In genomic region chr4:83284768-83285350, GRCm38 (mm10) we compare ENCODE assay signal across 7 mouse cellular contexts. TPM values are rescaled to one million over a fixed set of nuclear protein-coding genes. Genes with fewer than 3 reads are reported as not detected.
DNase-seq lines count a peak whose midpoint lies in the region; ATAC-seq and TF ChIP-seq lines count a peak whose summit lies in the region.

No protein-coding gene starts in this region.

- 2% methylated on average over 12 of the region's 12 CpGs for WGBS in forebrain, embryonic 13.5 days
- under 1% methylated on average over 12 of the region's 12 CpGs for WGBS in intestine, embryonic 14.5 days
- 1% methylated on average over 12 of the region's 12 CpGs for WGBS in limb, embryonic 14.5 days
- 2% methylated on average over 12 of the region's 12 CpGs for WGBS in neural tube, embryonic 14.5 days

- H3K36me3 ChIP-seq in forebrain, embryonic 13.5 days (ENCODE audit: poor library complexity, severe bottlenecking): no peaks in the 10 kb centered on the region
- H3K36me3 ChIP-seq in intestine, embryonic 14.5 days (ENCODE audit: control insufficient read depth, insufficient read depth, low read length): no peaks in the 10 kb centered on the region
- no peaks in the 10 kb centered on the region for H3K36me3 ChIP-seq in limb, embryonic 14.5 days (ENCODE audit: control insufficient read depth, insufficient read depth, low read length)
- H3K36me3 ChIP-seq in neural tube, embryonic 14.5 days (ENCODE audit: control insufficient read depth, insufficient read depth, low read length): no peaks in the 10 kb centered on the region

- H3K27ac ChIP-seq in forebrain, embryonic 13.5 days: peak overlapping the region; percentile 59; the same call in 1 of the 2 replicates
- H3K27ac ChIP-seq in intestine, embryonic 14.5 days (ENCODE audit: low read depth): peak overlapping the region; percentile 38; the same call in 1 of the 2 replicates
- H3K27ac ChIP-seq in limb, embryonic 14.5 days (replicated peaks; ENCODE audit: low read depth, low read length): no peak overlapping the region
- peak overlapping the region; percentile 71 for H3K27ac ChIP-seq in neural tube, embryonic 14.5 days (ENCODE audit: low read depth, low read length)

- peak; percentile 86 for ATAC-seq in cerebellum, adult (ENCODE audit: insufficient number of reproducible peaks, low FRiP score, low TSS enrichment)
- ATAC-seq in forebrain, embryonic 13.5 days: peak; percentile 74
- ATAC-seq in intestine, embryonic 14.5 days (replicated peaks; ENCODE audit: low FRiP score, low TSS enrichment, low read depth): no peak
- ATAC-seq in limb, embryonic 14.5 days (ENCODE audit: low FRiP score, low read depth): no peak
- ATAC-seq in neural tube, embryonic 14.5 days (ENCODE audit: low read depth): peak; percentile 85

- no peaks in the 10 kb centered on the region for H3K27me3 ChIP-seq in forebrain, embryonic 13.5 days
- H3K27me3 ChIP-seq in intestine, embryonic 14.5 days (replicated peaks; ENCODE audit: control insufficient read depth, insufficient read depth, low read length): 0 out of 2 replicates have a peak, but pooled peaks cover 3% of the 10 kb centered on the region
- no peaks in the 10 kb centered on the region; the same call in 1 of the 2 replicates for H3K27me3 ChIP-seq in limb, embryonic 14.5 days (ENCODE audit: control insufficient read depth, insufficient read depth, low read length)
- H3K27me3 ChIP-seq in neural tube, embryonic 14.5 days (ENCODE audit: control insufficient read depth, insufficient read depth, low read length): no peaks in the 10 kb centered on the region

- H3K9ac ChIP-seq in forebrain, embryonic 13.5 days: peak overlapping the region; percentile 76
- peak overlapping the region; percentile 29 for H3K9ac ChIP-seq in intestine, embryonic 14.5 days (ENCODE audit: low read length)
- peak overlapping the region; percentile 28; the same call in 1 of the 2 replicates for H3K9ac ChIP-seq in limb, embryonic 14.5 days (ENCODE audit: low read depth, low read length, severe bottlenecking)
- H3K9ac ChIP-seq in neural tube, embryonic 14.5 days (replicated peaks; ENCODE audit: low read depth, low read length): peak overlapping the region; percentile 51

- peak overlapping the region; percentile 83 for H3K4me2 ChIP-seq in forebrain, embryonic 13.5 days
- peak overlapping the region; percentile 75 for H3K4me2 ChIP-seq in intestine, embryonic 14.5 days (ENCODE audit: low read length)
- H3K4me2 ChIP-seq in limb, embryonic 14.5 days (replicated peaks; ENCODE audit: low read depth, low read length, severe bottlenecking): peak overlapping the region; percentile 55
- peak overlapping the region; percentile 78 for H3K4me2 ChIP-seq in neural tube, embryonic 14.5 days (ENCODE audit: low read depth, low read length)

- peaks cover 20% of the 10 kb centered on the region for H3K4me1 ChIP-seq in forebrain, embryonic 13.5 days
- peaks cover 8% of the 10 kb centered on the region; the same call in 1 of the 2 replicates for H3K4me1 ChIP-seq in intestine, embryonic 14.5 days (replicated peaks; ENCODE audit: control insufficient read depth, insufficient read depth, low read length)
- peaks cover 12% of the 10 kb centered on the region; the same call in 1 of the 2 replicates for H3K4me1 ChIP-seq in limb, embryonic 14.5 days (ENCODE audit: control insufficient read depth, insufficient read depth, low read length)
- peaks cover 14% of the 10 kb centered on the region; the same call in 1 of the 2 replicates for H3K4me1 ChIP-seq in neural tube, embryonic 14.5 days (ENCODE audit: control insufficient read depth, insufficient read depth, low read length)

- TF ChIP-seq POLR2A in limb, embryonic 14.5 days (IDR thresholded peaks at IDR 0.05; ENCODE audit: borderline replicate concordance, extremely low read depth, insufficient read depth, insufficient read length): no peak

- DNase-seq in MN1 (ENCODE audit: low spot score): peak; percentile 78
- peak; percentile 64 for DNase-seq in intestine, embryonic 14.5 days (ENCODE audit: low spot score)
- no peak for DNase-seq in limb, embryonic 14.5 days (ENCODE audit: low spot score)
- no peak for DNase-seq in urinary bladder, adult 2 months (ENCODE audit: low spot score)

- H3K4me3 ChIP-seq in forebrain, embryonic 13.5 days: peak overlapping the region; percentile 51
- peak overlapping the region; percentile 34 for H3K4me3 ChIP-seq in intestine, embryonic 14.5 days (ENCODE audit: low read depth, low read length)
- H3K4me3 ChIP-seq in limb, embryonic 14.5 days (replicated peaks; ENCODE audit: low read length): peak overlapping the region; percentile 23
- peak overlapping the region; percentile 46 for H3K4me3 ChIP-seq in neural tube, embryonic 14.5 days (ENCODE audit: low read depth, low read length)

- H3K9me3 ChIP-seq in forebrain, embryonic 13.5 days (replicated peaks): no peaks in the 10 kb centered on the region
- no peaks in the 10 kb centered on the region for H3K9me3 ChIP-seq in intestine, embryonic 14.5 days (ENCODE audit: control insufficient read depth, low read length)
- H3K9me3 ChIP-seq in limb, embryonic 14.5 days (ENCODE audit: control insufficient read depth, low read length): no peaks in the 10 kb centered on the region
- no peaks in the 10 kb centered on the region for H3K9me3 ChIP-seq in neural tube, embryonic 14.5 days (ENCODE audit: control insufficient read depth, low read length)

RNA-seq across cellular contexts. Expression of gene Ttc39b, which starts 39.2 kb away (rescaled TPM):
- polyA plus RNA-seq in forebrain, embryonic 13.5 days (2015; fragmentation: Nextera tagmentation; extraction: Ambion mirVana): 9.9 and 12.8 TPM in 2 replicates
- 3.2 and 3.4 TPM in 2 replicates for polyA plus RNA-seq in intestine, embryonic 14.5 days (2014; fragmentation: Nextera tagmentation; extraction: Ambion mirVana)
- polyA plus RNA-seq in limb, embryonic 14.5 days (2012; rRNA removed): 2.6 and 3.0 TPM in 2 replicates
- 3.1 and 4.9 TPM in 2 replicates for polyA plus RNA-seq in limb, embryonic 14.5 days (2014; fragmentation: Nextera tagmentation; extraction: Ambion mirVana)
- 7.9 and 10.9 TPM in 2 replicates for polyA plus RNA-seq in neural tube, embryonic 14.5 days (2014; fragmentation: Nextera tagmentation; extraction: Ambion mirVana)
- 6.2 and 7.0 TPM in 2 replicates for polyA plus RNA-seq in urinary bladder, adult 2 months (2012; rRNA removed)

Comparison
In these comparisons a context has a peak if more than half of its experiments do, and no peak if none do; other contexts are left out.
1. DNase-seq: peak in MN1 (single experiment) and intestine, embryonic 14.5 days (single experiment); none in limb, embryonic 14.5 days (single experiment) and urinary bladder, adult 2 months (single experiment).
2. ATAC-seq: peak in cerebellum, adult (single experiment), forebrain, embryonic 13.5 days (single experiment) and neural tube, embryonic 14.5 days (single experiment); none in intestine, embryonic 14.5 days (single experiment) and limb, embryonic 14.5 days (single experiment).
3. Peak in every context shown above with its lines, with median percentiles within 50 percentile points of each other: H3K4me2 ChIP-seq, H3K4me3 ChIP-seq and H3K9ac ChIP-seq.